Mouse (Mus musculus): ENCODE data around the gene Hsf2. TPM values are rescaled to one million over a fixed set of nuclear protein-coding genes. Genes with fewer than 3 reads are reported as not detected.
"Not testable (repeated sequence)": the region's sequence is repeated elsewhere in the genome, so short reads cannot be mapped to it uniquely, and the experiment has no call there.

Gene Hsf2
- polyA plus RNA-seq, 1 experiment from 2014 or later, result 12.7 TPM

DNA sequence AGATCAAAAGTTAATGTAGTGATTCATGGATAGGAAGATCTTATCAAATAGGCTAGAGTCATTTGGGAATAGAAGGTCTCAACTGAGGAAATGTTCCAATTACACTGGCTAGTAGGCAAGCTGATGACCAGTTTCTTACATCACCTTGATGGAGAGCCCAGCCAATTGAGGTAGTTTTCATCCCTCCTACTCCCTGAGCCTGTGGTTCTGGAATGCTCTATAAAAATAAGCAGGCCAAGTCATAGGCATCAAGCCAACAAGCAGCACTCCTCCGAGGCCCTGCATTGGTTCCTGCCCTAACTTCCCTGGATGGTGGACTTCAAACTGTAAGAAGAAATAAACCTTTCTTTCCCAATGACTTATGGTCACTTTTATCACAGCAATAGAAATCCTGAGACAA is 29.1 kb downstream of the Hsf2 start:
- no peak for DNase-seq (ENCODE audit: low spot score)
- no peaks in the 10 kb centered on the region for H3K27me3 ChIP-seq (ENCODE audit: control insufficient read depth, insufficient read depth, low read length)
- H3K36me3 ChIP-seq (ENCODE audit: control insufficient read depth, insufficient read depth, low read length), result peaks cover 13% of the 10 kb centered on the region
- no peak overlapping the region for H3K4me3 ChIP-seq (ENCODE audit: low read depth, low read length)
- H3K9me3 ChIP-seq (ENCODE audit: control insufficient read depth, low read length), result no peaks in the 10 kb centered on the region
- no peak overlapping the region for H3K9ac ChIP-seq (ENCODE audit: low read length)
- no peak overlapping the region for H3K27ac ChIP-seq (replicated peaks)
- H3K4me2 ChIP-seq (replicated peaks; ENCODE audit: low read depth), result no peak overlapping the region
- WGBS, result 64% methylated on average over 1 of the region's 1 CpGs
- H3K4me1 ChIP-seq (replicated peaks; ENCODE audit: control insufficient read depth, insufficient read depth), result no peaks in the 10 kb centered on the region
- no peak for ATAC-seq (ENCODE audit: low FRiP score, low TSS enrichment)
- TF ChIP-seq EP300 (optimal IDR thresholded peaks at IDR 0.05) (no peak), CTCF (IDR thresholded peaks at IDR 0.05; ENCODE audit: low read depth) (no peak)

DNA sequence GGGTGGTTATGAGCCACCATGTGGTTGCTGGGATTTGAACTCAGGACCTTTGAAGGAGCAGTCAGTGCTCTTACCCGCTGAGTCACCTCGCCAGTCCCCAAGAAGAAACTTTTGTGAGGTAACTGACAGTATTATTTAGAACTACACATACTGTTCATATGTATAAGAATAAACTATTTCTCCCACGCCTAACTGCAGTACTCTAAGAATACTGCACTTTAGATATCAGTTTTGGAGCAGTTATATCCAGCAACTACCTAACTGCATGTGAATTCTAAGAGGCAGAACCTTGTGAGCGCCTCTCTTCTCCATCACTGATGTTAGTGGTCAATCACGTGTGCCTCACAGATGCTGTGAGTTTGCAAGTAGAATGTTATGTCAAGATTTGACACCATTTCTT is 40.3 kb downstream of the Hsf2 start:
- Histone ChIP-seq H3K36me3 (ENCODE audit: control insufficient read depth, insufficient read depth, low read length) (0 out of 2 replicates have a peak, but pooled peaks cover 11% of the 10 kb centered on the region), H3K9ac (ENCODE audit: low read length) (no peak overlapping the region), H3K4me1 (replicated peaks; ENCODE audit: control insufficient read depth, insufficient read depth) (peaks cover 3% of the 10 kb centered on the region; the same call in 1 of the 2 replicates), H3K27me3 (ENCODE audit: control insufficient read depth, insufficient read depth, low read length) (no peaks in the 10 kb centered on the region), H3K4me2 (replicated peaks; ENCODE audit: low read depth) (no peak overlapping the region), H3K4me3 (ENCODE audit: low read depth, low read length) (no peak overlapping the region), H3K27ac (replicated peaks) (no peak overlapping the region), H3K9me3 (ENCODE audit: control insufficient read depth, low read length) (no peaks in the 10 kb centered on the region)
- DNase-seq (ENCODE audit: low spot score) (no peak), ATAC-seq (ENCODE audit: low FRiP score, low TSS enrichment) (no peak)
- TF ChIP-seq CTCF (IDR thresholded peaks at IDR 0.05; ENCODE audit: low read depth), result no peak
- WGBS, result 94% methylated on average over 5 of the region's 5 CpGs

DNA sequence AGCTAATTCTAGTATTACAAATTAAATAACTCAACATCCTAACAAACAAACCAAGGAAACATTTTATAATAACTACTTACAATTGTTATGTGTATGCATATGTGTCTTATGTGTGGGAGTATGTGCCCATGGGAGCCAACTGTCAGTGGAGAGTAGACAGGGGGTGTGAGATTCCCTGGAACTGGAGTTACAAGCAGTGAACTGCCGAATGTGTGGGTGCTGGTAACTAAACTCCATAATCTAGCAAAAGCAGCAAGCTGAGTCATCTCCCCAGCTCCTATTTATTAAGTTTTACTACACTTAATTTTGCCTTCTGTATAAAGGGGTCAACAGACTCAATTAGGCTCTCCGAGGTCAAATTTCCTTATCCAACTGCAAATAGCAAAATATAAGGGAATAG is 44.9 kb downstream of the Hsf2 start:
- Histone ChIP-seq H3K4me1 (replicated peaks; ENCODE audit: control insufficient read depth, insufficient read depth) (peaks cover 3% of the 10 kb centered on the region; the same call in 1 of the 2 replicates), H3K27ac (replicated peaks) (no peak overlapping the region), H3K36me3 (ENCODE audit: control insufficient read depth, insufficient read depth, low read length) (no peaks in the 10 kb centered on the region), H3K9ac (ENCODE audit: low read length) (no peak overlapping the region), H3K27me3 (ENCODE audit: control insufficient read depth, insufficient read depth, low read length) (no peaks in the 10 kb centered on the region), H3K9me3 (ENCODE audit: control insufficient read depth, low read length) (no peaks in the 10 kb centered on the region), H3K4me3 (ENCODE audit: low read depth, low read length) (peak overlapping the region; percentile 93), H3K4me2 (replicated peaks; ENCODE audit: low read depth) (peak overlapping the region; percentile 58)
- TF ChIP-seq CTCF (IDR thresholded peaks at IDR 0.05; ENCODE audit: low read depth), result no peak
- no peak for TF ChIP-seq EP300 (optimal IDR thresholded peaks at IDR 0.05)
- ATAC-seq (ENCODE audit: low FRiP score, low TSS enrichment), result no peak
- no peak for DNase-seq (ENCODE audit: low spot score)
- WGBS, result 59% methylated on average over 2 of the region's 2 CpGs

DNA sequence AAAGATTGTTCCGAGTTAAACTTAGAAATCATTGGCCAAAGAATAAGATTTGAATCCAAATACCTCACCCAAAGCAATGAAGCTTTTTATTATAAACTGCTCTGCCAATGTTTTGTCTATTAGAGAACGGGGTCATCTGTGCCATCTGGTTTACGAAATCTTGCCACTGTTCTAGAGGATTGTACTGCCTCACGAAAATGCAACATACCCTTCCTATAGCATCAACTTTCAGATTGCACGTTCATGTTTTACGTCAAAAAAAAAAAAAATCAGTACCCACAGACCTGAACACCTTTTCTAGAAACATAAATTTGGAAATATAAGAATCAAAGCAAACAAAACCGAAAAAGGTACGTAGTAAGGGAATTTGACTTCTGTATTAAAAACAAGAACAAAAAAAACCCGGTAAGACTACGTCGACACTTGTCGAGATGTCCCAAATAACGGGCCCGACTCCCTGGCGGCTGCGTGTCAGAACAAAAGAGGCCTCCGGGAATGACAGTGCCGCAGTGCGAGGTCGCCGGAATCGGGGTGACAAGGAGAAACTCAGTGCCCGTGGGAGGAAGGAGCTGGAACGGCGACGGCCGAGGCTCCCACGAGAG is 45.5 kb downstream of the Hsf2 start:
- no peaks in the 10 kb centered on the region for H3K27me3 ChIP-seq (ENCODE audit: control insufficient read depth, insufficient read depth, low read length)
- TF ChIP-seq EP300 (optimal IDR thresholded peaks at IDR 0.05) (no peak), CTCF (IDR thresholded peaks at IDR 0.05; ENCODE audit: low read depth) (no peak)
- H3K4me1 ChIP-seq (replicated peaks; ENCODE audit: control insufficient read depth, insufficient read depth), result peaks cover 3% of the 10 kb centered on the region; the same call in 1 of the 2 replicates
- no peaks in the 10 kb centered on the region for H3K9me3 ChIP-seq (ENCODE audit: control insufficient read depth, low read length)
- DNase-seq (ENCODE audit: low spot score), result no peak
- peak overlapping the region; percentile 58 for H3K4me2 ChIP-seq (replicated peaks; ENCODE audit: low read depth)
- ATAC-seq (ENCODE audit: low FRiP score, low TSS enrichment), result no peak
- under 1% methylated on average over 28 of the region's 28 CpGs for WGBS
- H3K27ac ChIP-seq (replicated peaks), result peak overlapping the region; percentile 96
- peak overlapping the region; percentile 92 for H3K9ac ChIP-seq (ENCODE audit: low read length)
- H3K36me3 ChIP-seq (ENCODE audit: control insufficient read depth, insufficient read depth, low read length), result no peaks in the 10 kb centered on the region
- H3K4me3 ChIP-seq (ENCODE audit: low read depth, low read length), result peak overlapping the region; percentile 93

DNA sequence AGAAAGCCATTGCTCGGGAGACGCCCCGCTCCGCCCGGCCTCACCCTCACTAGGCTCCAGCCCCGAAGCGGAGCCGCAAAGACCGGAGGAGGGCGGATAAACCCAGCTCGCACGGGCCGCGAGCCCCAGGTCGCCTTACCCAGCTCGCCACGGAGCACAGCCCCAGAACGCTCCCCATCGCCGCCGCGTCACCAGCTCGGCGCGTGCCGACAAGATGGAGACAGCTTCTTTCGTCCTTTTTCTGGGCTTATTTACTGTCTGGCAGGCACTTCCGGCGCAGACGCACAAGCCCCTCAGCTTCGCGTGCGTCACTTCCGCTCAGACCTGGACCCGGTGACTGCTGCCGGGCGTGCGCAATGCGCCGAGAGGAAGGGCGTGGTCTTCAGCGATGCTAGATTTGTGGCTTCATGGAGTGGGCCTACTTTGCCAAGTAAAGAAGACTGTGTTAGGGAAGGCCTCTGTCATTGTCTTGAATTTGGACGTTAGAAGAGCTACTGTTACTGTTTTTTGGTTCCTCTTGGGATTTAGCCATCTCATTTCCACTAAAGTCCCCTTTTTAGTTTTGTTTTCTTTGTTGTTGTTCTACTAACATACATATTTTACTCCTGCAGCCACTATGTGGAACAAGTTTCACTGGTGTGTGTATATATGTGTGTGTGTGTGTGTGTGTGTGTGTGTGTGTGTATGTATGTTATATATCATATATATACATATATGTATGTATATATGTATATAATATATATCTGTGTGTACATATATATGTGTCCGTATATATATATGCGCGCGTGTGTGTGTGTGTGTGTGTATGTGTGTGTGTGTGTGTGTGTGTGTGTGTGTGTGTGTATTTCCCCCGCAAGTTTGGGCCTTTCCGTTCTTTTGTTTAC is 46.3 kb downstream of the Hsf2 start, which contains the start of gene Serinc1:
Serinc1 (minus strand) TSS at position 313 of the 884 bp plus-strand sequence.
- DNase-seq (ENCODE audit: low spot score) (peak; percentile 95), ATAC-seq (ENCODE audit: low FRiP score, low TSS enrichment) (peak; percentile 100)
- Histone ChIP-seq H3K9ac (ENCODE audit: low read length) (peak within 1 kb of the TSS; percentile 92), H3K36me3 (ENCODE audit: control insufficient read depth, insufficient read depth, low read length) (no peaks in the 10 kb centered on the region), H3K9me3 (ENCODE audit: control insufficient read depth, low read length) (no peaks in the 10 kb centered on the region), H3K4me1 (replicated peaks; ENCODE audit: control insufficient read depth, insufficient read depth) (peaks cover 3% of the 10 kb centered on the region; the same call in 1 of the 2 replicates), H3K27me3 (ENCODE audit: control insufficient read depth, insufficient read depth, low read length) (no peaks in the 10 kb centered on the region), H3K27ac (replicated peaks) (peak within 1 kb of the TSS; percentile 96), H3K4me3 (ENCODE audit: low read depth, low read length) (peak within 1 kb of the TSS; percentile 93), H3K4me2 (replicated peaks; ENCODE audit: low read depth) (peak within 1 kb of the TSS; percentile 58)
- TF ChIP-seq EP300 (optimal IDR thresholded peaks at IDR 0.05), result no peak
- TF ChIP-seq CTCF (IDR thresholded peaks at IDR 0.05; ENCODE audit: low read depth), result peak; percentile 1; the same call in 1 of the 2 replicates
- WGBS, result 14% methylated on average over 46 of the region's 49 CpGs

DNA sequence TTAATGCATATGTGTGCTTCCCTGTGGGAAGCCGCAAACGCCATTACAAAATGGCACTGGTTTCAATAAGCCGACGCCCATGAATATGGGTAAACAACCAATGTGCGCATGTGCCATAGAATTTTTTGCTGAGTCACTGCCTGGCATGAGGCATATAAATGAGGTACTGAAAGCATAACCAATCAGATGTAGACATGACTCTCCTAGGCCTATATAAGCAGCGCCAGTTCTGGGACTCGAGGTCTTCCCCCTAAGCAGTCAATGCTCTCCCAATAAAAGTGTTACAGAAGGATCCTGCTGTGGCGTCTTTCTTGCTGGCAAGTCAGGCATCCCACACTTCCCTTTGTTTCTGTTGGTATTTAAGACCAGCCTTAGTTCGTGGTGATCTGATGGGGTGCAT is 57.7 kb downstream of the Hsf2 start:
- H3K9ac ChIP-seq (ENCODE audit: low read length); H3K27me3 ChIP-seq (ENCODE audit: control insufficient read depth, insufficient read depth, low read length); DNase-seq (ENCODE audit: low spot score); H3K4me2 ChIP-seq (replicated peaks; ENCODE audit: low read depth); H3K4me1 ChIP-seq (replicated peaks; ENCODE audit: control insufficient read depth, insufficient read depth); ATAC-seq (ENCODE audit: low FRiP score, low TSS enrichment); H3K9me3 ChIP-seq (ENCODE audit: control insufficient read depth, low read length); H3K36me3 ChIP-seq (ENCODE audit: control insufficient read depth, insufficient read depth, low read length); H3K4me3 ChIP-seq (ENCODE audit: low read depth, low read length); H3K27ac ChIP-seq (replicated peaks): not testable (repeated sequence)
- WGBS, result 86% methylated on average over 9 of the region's 9 CpGs
